Mouse (Mus musculus): Measurements from ENCODE around the gene Glis2.

Gene Glis2

DNA sequence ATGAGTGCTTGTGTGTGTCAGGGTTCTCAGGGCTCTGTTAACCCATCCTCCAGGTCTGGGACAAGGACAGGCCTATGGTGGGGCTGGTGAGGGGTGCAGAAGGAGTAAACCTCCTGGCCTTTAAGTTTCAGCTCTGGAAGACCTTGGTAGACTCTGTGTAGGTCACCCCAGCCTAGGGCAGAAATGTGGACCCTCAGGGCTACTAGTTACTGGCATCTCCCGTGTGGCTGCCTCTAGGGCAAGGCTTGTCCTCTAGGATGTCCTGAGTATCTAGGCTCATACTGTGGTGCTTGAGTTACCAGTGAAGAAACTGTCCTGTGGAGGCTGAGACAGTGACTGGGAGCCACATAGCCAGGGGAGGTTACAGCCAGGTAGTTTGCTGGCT lies 8.9 kb downstream of the Glis2 start:
- DNase-seq (ENCODE audit: low spot score in 2 of 2): no peak

DNA sequence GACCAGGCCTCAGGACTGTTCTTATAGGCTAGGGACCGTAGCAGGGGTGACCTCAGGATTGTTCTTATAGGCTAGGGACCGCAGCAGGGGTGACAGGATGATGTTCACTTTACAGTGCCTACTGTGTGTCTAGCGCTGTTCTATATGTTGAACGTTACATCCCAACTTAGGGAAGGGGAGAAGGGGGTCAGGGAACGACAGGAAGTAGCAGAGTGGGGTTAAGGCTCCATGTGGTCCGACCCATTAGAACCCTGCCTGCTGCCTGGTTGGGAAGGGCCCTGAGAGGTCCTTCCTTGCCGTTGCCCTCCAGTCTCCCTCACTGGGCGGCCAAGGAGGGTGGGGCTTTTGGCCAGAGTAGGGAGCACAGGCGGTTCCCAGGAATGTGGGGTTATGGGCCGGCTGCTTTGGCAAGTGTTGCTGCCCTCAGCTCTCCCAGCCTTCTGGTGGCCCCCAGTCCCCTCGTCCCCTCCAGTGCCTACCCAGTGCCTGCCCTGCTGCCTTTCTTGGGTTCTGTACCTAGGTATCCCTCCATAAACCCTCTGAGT lies 9.9 kb downstream of the Glis2 start:
- DNase-seq (ENCODE audit: low spot score in 2 of 2): no peak

DNA sequence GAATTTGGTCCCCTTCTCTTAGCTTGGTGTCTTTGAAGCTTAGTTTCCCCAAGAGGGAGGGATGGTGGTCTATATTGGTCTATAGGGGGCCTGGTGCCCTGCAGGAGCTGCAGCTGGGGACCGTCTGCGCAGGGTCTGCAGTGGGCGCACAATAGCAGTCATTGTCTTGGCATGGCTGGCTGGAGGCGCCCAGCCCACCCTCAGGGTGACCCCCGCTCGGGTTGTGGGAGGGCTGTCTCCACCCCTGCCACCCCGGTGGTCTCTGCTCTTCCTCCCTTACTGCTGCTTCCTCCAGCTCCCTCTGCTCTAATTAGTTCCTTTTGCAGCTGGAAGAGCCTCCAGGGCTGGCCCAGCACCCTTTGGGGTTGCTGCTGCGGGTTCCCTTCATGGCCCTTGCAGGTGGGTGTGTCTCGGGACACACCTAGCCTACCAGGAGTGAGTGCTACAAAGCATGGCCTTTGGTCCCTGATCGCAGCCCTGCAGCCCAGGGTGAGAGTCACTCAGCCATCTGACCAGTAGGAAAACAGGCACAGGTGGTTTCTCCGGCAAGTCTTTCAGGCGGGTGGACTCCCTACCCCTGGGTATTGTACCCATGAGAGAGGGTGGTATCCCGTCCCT lies 11.1 kb downstream of the Glis2 start:
- DNase-seq (ENCODE audit: low spot score in 2 of 2): no peak

- DNase-seq (ENCODE audit: low spot score in 2 of 2): peak in 1 of 2 experiments; percentile 34
Observed at GRCm38 (mm10) chr16:4606431-4607084, 12.0 kb downstream of the Glis2 start.

DNA sequence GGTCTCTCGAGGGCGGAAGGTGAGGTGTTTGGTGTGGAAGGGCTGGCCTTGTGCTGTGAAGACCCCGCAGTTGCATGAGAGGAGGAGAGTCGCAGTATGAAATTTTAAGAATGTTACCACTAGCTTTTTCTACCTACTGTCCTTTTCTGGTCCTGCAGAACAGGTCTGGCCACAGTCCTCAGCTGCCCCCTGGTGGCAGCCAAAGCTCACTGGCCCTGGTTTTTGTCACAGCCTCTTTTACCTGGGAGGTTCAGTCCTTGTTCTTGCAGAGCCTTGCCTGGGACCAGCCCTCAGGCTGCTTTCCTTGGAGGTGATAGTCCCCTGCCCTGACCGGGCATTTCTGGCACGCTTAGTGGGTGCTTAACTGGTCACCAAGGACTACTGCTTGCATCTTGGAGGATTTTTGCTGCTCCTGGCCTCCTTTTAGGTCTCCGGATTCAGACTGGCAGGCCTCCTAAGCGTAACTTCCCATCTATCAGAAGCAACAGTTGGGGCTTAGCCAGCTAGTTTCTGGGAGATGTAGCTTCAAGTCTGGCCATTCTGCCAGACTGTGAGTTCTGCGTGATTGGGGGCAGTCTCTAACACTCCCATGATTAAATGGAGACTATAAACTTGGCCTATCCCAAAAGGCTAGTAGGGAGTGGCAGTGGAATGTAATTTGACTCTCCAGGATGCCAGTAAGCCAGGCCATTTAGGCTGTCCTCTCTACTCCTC lies 13.5 kb downstream of the Glis2 start:
- DNase-seq (ENCODE audit: low spot score in 2 of 2): peak; percentile 78 to 82

GRCm38 (mm10) chr16:4608532-4609059 lies 14.1 kb downstream of the Glis2 start:
- no peak for DNase-seq (ENCODE audit: low spot score in 2 of 2)

- DNase-seq (ENCODE audit: low spot score in 2 of 2): no peak
Observed at GRCm38 (mm10) chr16:4611193-4611592, 16.7 kb downstream of the Glis2 start.

DNA sequence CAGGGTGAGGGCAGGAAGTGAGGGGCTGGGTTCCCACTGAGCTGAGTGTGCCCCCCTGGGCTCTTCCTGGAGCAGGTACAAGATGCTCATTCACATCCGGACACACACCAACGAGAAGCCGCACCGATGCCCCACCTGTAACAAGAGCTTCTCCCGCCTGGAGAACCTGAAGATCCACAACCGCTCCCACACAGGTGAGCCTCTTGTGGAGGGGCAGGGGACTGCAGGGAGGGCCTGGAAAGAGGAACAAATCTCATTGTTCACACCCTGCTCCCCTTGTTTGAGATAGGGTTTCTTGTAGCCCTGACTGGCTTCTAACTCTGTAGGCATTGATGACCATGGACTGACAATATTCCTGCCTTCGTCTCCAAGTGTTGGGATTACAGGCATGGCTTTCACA lies 17.2 kb downstream of the Glis2 start:
- DNase-seq (ENCODE audit: low spot score in 2 of 2): no peak

DNA sequence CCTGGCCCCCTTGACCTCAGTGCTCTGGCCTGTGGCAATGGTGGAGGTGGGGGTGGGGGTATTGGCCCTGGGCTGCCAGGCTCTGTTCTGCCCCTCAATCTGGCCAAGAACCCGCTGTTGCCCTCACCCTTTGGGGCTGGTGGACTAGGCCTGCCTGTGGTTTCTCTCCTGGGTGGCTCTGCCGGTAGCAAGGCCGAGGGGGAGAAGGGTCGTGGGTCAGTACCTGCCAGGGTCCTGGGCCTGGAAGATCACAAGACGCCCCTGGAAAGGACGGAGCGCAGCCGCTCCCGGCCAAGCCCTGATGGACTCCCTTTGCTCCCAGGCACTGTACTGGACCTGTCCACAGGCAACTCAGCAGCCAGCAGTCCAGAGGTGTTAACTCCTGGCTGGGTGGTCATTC lies 19.2 kb downstream of the Glis2 start:
- no peak for DNase-seq (ENCODE audit: low spot score in 2 of 2)

- DNase-seq (ENCODE audit: low spot score in 2 of 2): no peak
Observed at GRCm38 (mm10) chr16:4614639-4615038, 20.1 kb downstream of the Glis2 start.

DNA sequence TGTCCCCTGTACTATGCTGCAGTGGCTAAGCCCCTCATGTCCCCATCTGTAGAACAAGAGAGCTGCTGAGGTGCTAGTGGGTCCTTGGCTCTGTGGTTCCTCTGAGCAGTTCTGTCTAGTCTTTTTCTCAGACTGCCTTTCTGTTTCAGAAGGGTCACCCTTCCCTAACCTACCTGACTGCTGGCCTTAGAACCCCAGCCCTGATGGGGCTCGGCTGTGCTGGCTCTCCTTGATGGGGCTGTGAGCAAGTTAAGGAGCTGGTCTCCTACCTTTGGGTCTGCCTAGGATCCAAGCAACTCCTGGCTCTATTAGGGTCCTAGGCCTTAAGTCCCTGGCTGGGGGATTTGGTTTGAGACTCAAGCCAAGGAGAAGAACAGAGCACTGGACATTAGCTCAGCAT lies 20.8 kb downstream of the Glis2 start:
- no peak for DNase-seq (ENCODE audit: low spot score in 2 of 2)

DNA sequence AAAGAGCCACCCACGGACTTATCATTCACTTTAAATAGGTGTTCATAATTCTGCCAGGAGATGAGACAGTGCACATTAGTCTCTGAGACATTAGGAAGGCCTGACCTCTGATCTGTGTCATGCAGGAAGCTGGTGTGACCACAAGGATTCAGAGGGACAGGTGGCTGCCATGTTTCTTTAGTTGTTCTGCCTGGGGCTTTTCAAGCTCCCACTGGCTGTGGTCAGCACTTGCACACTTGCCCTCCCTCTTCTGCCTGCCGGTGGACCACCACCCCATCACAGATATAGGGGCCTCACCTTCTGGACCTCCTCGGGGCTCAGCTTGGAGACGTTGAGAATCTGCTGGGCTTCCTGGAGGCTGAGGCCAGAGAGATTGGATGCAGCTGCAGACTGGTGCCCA lies 22.3 kb downstream of the Glis2 start:
- DNase-seq (ENCODE audit: low spot score in 2 of 2): no peak

DNA sequence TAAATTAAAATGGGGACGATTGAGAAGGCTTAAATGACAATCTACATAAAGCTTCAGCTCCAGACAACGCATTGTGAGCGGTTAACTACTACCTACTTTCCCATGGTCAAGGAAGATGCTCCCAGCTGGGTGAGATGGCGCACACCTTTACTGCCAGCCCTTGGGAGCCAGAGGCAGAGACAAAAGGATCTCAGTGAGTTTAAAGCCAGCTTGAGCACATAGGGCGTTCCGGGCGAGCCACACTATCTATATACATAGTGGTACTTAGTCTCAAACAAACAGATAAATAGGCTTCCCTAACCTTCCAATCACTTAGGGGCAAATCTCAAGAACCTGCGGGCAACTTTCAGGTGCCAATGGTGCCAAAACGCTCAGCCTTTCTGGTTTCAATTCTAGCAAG lies 29.6 kb downstream of the Glis2 start:
- DNase-seq (ENCODE audit: low spot score in 2 of 2): no peak

DNA sequence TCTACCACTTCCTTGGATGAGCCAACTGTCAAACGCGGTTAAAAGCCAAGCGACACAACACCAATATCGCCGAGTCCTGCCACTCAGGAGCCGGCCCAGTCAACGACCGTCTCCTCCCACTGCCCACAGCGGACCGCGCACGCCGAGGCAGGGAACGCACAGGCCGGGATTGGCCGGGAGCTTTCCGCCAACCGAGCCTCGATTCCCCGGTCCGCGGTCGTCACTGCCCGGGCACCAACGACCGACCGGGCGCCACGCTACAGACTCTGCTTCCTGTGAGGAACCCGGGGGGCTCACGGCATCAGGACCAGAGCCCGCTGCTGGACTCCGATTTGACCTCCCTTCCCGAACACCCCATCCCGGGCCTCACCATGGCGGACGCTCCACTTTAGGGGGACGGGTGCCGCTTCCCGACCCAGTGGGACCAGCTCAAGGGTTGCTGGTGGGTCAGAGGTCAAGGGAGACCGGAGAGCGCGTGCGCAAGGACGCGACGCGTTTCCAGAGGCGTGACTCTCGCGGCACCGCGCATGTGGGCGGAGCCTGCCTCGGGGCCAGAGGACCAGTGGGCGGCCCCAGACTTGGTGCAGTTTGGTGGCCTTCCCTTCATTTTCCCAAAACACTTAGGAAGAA lies 30.1 kb downstream of the Glis2 start, which contains the start of gene Pam16:
Pam16 (minus strand) TSS at position 508 of the 630 bp plus-strand sequence.
- peak; percentile 91 for DNase-seq (ENCODE audit: low spot score in 2 of 2)

DNA sequence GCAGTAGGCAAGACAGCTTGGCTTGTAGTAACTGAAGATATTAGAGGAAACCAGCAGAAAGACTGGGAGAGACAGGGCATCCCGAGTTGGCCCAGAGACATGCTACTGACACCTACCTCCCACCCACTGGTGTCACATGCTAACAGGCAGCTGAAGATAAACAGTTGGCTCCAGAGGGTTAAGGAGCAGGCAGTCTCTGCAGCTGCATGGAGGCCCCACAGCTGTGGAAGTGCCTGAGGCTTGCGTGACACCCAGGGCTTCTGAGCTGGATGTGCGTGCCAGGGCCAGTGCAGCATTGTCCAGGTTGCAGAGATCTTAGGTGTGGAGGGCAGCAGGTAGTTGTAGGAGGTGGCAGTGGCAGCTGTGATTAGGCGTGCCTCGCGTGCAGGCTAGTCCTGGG lies 32.6 kb downstream of the Glis2 start:
- no peak for DNase-seq (ENCODE audit: low spot score in 2 of 2)

GRCm38 (mm10) chr16:4628898-4629419 lies 34.4 kb downstream of the Glis2 start:
- DNase-seq (ENCODE audit: low spot score in 2 of 2): no peak

- DNase-seq (ENCODE audit: low spot score in 2 of 2): peak; percentile 61 to 87
Observed at GRCm38 (mm10) chr16:4629950-4630349, 35.4 kb downstream of the Glis2 start.

- DNase-seq (ENCODE audit: low spot score in 2 of 2): no peak
Observed at GRCm38 (mm10) chr16:4632050-4632449, 37.5 kb downstream of the Glis2 start.

DNA sequence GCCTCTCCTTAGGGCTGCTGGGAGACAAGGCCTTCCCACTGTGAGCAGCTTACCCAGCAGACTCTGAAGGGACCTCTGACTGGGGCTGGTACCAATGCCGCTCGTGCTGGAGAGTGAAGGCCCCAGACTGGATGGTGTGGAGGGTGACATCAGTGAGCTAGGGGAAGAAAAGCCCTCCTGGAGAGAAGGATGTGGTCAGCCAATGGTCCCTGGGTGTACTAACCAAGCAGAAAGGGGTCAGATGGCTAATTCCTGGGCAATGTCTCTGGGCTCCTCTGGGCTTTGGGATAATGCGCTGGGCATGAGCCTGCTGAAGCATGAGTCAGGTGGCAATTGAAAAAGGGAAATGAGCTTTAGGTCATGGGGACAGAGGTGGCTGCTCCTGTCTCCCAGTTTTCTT lies 39.1 kb downstream of the Glis2 start:
- DNase-seq (ENCODE audit: low spot score in 2 of 2): no peak

- DNase-seq (ENCODE audit: low spot score in 2 of 2): no peak
Observed at GRCm38 (mm10) chr16:4634681-4635080, 40.2 kb downstream of the Glis2 start.

- DNase-seq (ENCODE audit: low spot score in 2 of 2): no peak
Observed at GRCm38 (mm10) chr16:4635760-4636159, 41.2 kb downstream of the Glis2 start.

GRCm38 (mm10) chr16:4638891-4639390 lies 44.4 kb downstream of the Glis2 start:
- no peak for DNase-seq (ENCODE audit: low spot score in 2 of 2)

Measured in urinary bladder, postnatal 4 days (tissue).